Mouse (Mus musculus) megakaryocyte, embryonic 14.5 days (primary cell): ENCODE measurements around the gene Gcn1l1. TPM values are rescaled to one million over a fixed set of nuclear protein-coding genes. Genes with fewer than 3 reads are reported as not detected.

Experiments
- H3K27me3 ChIP-seq: replicated peaks from 2 replicates; pipeline ENCODE3; 2012; ENCODE audit warnings: inconsistent platforms
- H3K36me3 ChIP-seq: replicated peaks from 2 replicates; pipeline ENCODE3; 2012; ENCODE audit warnings: low read length, inconsistent platforms, mixed read lengths
- H3K4me1 ChIP-seq: 2 replicates; pipeline ENCODE4 v1.6.1; 2012; ENCODE audit warnings: inconsistent platforms
- H3K4me3 ChIP-seq: replicated peaks from 2 replicates; pipeline ENCODE3; 2012; ENCODE audit warnings: moderate library complexity, mild to moderate bottlenecking, inconsistent platforms
- H3K9me3 ChIP-seq: 2 replicates; pipeline ENCODE4 v1.6.1; 2012; ENCODE audit warnings: inconsistent platforms
- FLI1 ChIP-seq: IDR thresholded peaks from 2 replicates; pipeline ENCODE4 v1.6.1; 2012; ENCODE audit warnings: low read length, inconsistent platforms, mixed read lengths
- GATA1 ChIP-seq: IDR thresholded peaks from 3 replicates; pipeline ENCODE4 v1.6.1; 2012; ENCODE audit warnings: mixed read lengths, low read length, inconsistent platforms, borderline replicate concordance
- polyA plus RNA-seq: library from polyadenylated mRNA; stranded (reverse); fragments of >175 nt; gene quantifications from 2 replicates; pipeline ENCODE4 v1.2.3, GENCODE M21; 2012; ENCODE audit warnings: low replicate concordance; ENCODE audit not compliant: insufficient read depth

Gene Gcn1l1
- polyA plus RNA-seq, 1 experiment = 30.4 TPM

DNA sequence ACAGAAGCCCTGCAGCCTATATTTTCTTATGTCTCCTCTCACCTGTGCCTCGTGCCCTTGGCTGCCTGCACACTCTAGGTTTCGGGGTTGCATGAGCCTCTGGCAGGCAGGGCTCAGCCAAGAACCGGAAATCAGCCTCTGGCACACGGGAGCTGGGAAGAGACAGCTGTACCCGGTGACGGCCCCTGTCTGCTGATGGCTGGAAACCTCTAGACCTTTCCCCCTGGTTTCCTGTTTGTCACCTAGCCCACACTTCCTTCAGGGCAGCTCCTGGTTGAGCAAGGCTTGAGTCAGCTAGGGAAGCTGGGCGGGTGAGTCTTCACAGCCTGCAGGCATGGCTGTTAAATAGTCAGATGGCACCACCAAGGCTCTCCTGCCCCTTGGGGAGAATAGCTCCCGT, 30.2 kb upstream of the Gcn1l1 start:
- peaks cover 10% of the 10 kb centered on the region for H3K36me3 ChIP-seq
- peaks cover 88% of the 10 kb centered on the region for H3K4me1 ChIP-seq
- H3K27me3 ChIP-seq = no peaks in the 10 kb centered on the region
- H3K9me3 ChIP-seq = no peaks in the 10 kb centered on the region
- TF ChIP-seq GATA1 (no peak), FLI1 (no peak)
- peak overlapping the region; percentile 75 for H3K4me3 ChIP-seq

DNA sequence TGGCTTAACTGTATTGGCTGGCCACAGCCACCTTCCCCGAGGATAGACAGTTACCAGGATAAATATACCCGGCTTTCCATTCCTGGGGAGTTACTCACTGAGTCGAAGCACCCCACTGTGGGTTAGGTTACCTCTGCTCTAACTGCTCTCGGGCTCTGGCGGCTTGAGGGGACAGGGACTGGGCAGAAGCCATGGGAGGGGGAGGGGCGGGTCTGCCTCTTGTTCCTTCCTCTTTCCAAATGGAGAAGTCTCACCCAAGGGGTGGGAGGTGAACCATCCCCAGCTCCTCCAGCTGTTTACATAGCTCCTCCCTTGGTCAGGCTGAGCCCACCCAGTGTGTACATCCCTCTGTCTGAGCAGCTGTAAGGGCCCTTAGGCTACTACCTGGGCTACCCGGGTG, 29.4 kb upstream of the Gcn1l1 start:
- TF ChIP-seq GATA1 (no peak), FLI1 (no peak)
- H3K27me3 ChIP-seq = no peaks in the 10 kb centered on the region
- peak overlapping the region; percentile 75 for H3K4me3 ChIP-seq
- peaks cover 12% of the 10 kb centered on the region for H3K36me3 ChIP-seq
- no peaks in the 10 kb centered on the region for H3K9me3 ChIP-seq
- H3K4me1 ChIP-seq = peaks cover 87% of the 10 kb centered on the region

DNA sequence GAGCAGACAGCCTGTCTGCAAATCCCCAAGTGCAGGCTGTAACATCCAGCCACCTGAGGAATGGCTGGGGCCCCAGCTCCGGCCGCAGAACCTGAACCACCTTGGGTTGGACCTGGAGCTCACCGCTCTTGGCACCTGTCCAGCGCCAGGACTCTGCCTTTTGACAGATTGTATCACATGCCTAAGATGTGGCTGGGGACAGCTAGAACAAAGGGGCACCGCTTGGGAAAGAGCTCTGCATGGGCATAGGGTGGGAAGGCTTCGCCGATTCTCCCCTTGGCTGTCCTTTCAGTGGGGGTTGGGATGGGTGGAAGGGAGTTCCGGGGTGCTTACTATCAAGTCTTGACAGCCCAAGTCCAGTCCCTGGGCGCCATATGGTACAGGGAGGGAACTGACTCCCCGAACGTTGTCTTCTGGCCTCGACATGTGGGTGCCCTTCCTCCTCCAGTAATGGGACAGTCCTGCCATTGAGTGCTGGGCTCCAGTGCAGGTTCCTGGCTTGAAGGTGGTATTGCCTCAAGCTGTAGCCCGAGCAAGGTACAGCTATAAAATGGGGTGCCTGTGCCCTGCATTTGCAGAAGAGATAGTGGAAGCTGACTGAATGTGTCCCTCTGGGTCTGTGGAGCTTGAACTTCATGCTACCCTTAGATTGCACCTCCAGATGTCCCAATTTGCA, 26.9 kb upstream of the Gcn1l1 start:
- peak overlapping the region; percentile 86 for H3K4me3 ChIP-seq
- H3K4me1 ChIP-seq = peaks cover 85% of the 10 kb centered on the region
- H3K36me3 ChIP-seq = peaks cover 11% of the 10 kb centered on the region
- no peaks in the 10 kb centered on the region for H3K9me3 ChIP-seq
- no peak for TF ChIP-seq FLI1
- TF ChIP-seq GATA1 = no peak
- no peaks in the 10 kb centered on the region for H3K27me3 ChIP-seq

DNA sequence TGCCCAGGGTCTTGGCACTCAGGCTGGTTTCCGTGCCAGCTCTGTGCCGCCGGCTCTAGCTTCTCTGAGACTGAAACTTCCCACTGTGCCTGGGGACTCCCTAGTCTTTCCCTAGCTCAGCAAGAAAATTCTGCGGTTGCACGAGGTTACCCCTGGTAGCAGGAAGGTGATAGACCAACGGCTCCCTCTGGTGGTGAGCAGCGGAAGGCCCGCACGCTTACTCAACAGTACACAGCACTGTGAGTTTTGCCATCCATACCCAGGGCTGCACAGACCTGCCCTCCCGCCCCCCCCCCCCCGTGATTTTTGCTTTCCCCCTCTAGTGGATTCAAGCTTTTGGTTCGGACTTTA, 26.4 kb upstream of the Gcn1l1 start:
- TF ChIP-seq GATA1 (no peak), FLI1 (no peak)
- no peaks in the 10 kb centered on the region for H3K27me3 ChIP-seq
- H3K4me3 ChIP-seq = peak overlapping the region; percentile 86
- peaks cover 11% of the 10 kb centered on the region for H3K36me3 ChIP-seq
- peaks cover 85% of the 10 kb centered on the region for H3K4me1 ChIP-seq
- H3K9me3 ChIP-seq = no peaks in the 10 kb centered on the region

DNA sequence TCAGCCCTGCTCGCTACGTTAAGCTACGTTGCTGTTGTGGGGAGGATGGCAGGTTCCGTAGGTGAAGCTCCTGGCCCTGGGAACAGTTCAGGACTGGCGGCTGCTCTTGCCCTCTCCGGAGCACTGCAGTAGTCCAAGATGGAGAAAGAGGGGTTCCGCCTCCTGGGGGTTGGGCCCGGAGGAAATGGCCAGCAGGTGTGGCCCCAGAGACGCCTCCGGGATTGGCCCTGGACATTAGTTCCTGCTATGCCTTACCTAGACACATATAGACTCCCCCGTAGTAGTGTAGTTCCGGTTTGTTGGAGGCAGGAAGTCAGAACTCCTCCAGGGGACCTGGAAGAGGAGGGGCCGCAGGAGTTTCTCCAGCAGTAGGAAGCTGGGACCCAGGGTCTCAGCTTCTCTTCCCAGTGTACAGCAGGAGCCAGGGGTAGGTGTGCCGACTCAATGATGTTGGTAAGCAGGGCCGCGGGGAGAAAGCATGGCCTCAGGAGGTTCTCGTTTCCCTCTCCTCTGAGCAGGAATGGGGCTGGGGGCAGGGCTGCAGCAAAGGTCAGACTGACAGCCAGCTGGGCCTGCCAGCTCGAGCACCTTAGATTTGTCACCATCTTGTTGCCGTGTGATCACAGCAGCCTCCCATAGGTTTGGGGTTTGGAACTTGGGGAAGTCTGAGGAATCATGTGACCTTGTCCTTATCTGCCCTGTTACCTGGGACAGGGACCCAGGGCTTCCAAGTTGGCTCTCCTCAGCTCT, 22.2 kb upstream of the Gcn1l1 start:
- H3K27me3 ChIP-seq = no peaks in the 10 kb centered on the region
- H3K4me3 ChIP-seq = peak overlapping the region; percentile 90
- TF ChIP-seq FLI1 = no peak
- TF ChIP-seq GATA1 = no peak

DNA sequence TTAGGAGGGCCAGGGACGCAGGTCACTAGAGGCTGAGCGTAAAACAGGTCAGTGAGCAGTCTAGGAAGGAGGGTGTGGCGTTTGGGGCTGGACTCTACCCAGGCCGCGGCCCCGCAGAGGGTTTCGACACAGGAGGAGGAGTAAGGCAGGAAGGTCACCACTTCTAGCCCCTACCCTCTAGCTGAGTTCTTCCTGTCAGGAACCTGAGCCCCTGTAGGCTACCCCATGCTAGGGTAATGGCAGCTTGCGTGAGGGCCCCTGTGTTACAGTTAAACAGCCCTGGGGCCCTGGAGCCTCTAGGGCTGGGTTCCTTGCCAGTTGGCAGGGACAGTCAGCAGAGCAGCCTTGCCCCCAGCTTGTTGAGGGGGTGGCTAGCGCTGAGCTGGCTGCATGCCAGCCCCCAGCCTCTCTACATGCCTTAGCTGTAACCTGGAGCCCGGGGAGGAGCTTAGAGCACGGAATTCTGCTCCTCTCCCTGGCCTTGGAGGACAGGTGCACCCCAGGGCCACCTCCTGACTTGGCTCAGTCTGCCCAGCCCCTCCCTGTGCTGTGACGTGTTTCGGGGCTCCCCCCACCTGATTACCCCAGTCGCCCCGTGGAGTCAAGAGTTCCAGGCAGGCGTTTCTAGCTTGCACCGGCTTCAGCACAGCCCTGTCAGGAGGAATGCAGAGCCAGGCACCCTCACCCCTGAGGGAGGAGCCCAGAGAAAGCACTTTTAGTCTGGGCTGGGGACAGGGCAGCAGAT, 21.4 kb upstream of the Gcn1l1 start:
- peak overlapping the region; percentile 90 for H3K4me3 ChIP-seq

More for the DNA sequence above, 22.2 kb upstream of the Gcn1l1 start:
- peaks cover 52% of the 10 kb centered on the region for H3K36me3 ChIP-seq
- H3K4me1 ChIP-seq = peaks cover 60% of the 10 kb centered on the region
- H3K9me3 ChIP-seq = no peaks in the 10 kb centered on the region

DNA sequence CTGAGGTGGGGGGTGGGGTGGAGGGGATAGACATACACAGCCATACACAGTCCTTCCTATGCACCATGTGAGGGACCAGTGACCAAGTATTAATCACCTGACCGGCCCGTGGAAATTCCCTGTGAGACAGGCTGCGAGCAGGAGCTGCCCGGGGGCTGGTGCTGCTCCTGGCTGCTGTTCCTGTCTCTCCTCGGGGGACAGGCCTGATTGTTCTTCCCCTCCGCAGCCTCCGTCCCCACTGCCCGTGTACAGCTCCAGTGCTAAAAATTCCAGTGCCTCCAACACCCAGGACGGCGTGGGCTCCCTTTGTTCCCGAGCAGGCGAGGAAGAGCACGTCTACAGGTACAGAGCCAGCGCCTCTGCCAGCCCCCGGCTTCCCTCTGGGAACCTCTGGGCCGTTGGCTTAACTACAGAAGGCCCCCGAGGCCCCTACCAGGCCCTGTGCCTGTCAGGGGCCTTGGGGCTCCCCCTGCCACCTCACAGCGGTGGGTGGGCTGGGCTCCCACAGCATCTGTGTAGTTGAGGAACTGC, 20.3 kb upstream of the Gcn1l1 start:
- H3K4me1 ChIP-seq = peaks cover 45% of the 10 kb centered on the region
- H3K36me3 ChIP-seq = peaks cover 71% of the 10 kb centered on the region
- TF ChIP-seq FLI1 (no peak), GATA1 (no peak)
- no peaks in the 10 kb centered on the region for H3K9me3 ChIP-seq
- H3K27me3 ChIP-seq = no peaks in the 10 kb centered on the region
- no peak overlapping the region for H3K4me3 ChIP-seq

More for the DNA sequence above, 21.4 kb upstream of the Gcn1l1 start:
- Histone ChIP-seq H3K27me3 (no peaks in the 10 kb centered on the region), H3K36me3 (peaks cover 61% of the 10 kb centered on the region), H3K4me1 (peaks cover 51% of the 10 kb centered on the region), H3K9me3 (no peaks in the 10 kb centered on the region)
- TF ChIP-seq FLI1 (no peak), GATA1 (no peak)

DNA sequence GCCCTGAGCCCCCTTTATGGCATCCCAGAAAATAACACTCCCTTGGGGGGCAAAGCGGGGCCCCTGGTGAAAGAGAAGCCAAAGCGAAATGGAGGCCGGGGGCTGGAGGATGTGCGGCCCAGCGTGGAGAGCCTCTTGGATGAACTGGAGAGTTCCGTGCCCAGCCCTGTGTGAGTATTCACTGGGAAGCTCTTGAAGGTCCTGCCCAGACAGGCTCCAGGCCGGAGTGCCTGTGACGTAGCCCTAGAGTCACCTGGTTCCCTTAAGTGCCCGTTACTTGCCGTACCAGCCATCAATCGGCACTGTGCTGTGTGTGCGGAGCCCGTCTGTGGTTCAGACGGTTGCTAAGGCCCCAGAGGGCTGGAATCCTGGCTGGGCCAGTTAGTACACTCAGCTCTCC, 19.4 kb upstream of the Gcn1l1 start:
- Histone ChIP-seq H3K9me3 (no peaks in the 10 kb centered on the region), H3K36me3 (peaks cover 78% of the 10 kb centered on the region), H3K27me3 (no peaks in the 10 kb centered on the region), H3K4me1 (peaks cover 39% of the 10 kb centered on the region), H3K4me3 (no peak overlapping the region)
- TF ChIP-seq FLI1 (no peak), GATA1 (no peak)

DNA sequence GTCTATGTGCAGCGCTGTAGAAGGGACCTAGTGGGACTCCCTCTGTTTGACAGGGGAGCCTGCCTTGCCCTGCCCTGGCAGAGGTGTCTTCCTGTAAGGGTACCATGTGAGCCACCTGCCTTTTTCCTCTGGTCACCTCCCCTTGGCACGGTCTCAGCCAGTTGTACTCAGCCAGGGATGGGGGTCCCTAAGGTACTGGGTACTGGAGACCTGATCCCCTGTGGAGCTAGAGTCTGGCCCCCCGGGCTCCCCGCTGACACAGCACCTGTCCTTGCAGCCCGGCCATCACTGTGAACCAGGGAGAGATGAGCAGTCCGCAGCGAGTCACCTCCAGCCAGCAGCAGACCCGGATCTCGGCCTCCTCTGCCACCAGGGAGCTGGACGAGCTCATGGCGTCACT, 18.5 kb upstream of the Gcn1l1 start:
- TF ChIP-seq FLI1 (no peak), GATA1 (no peak)
- Histone ChIP-seq H3K27me3 (no peaks in the 10 kb centered on the region), H3K36me3 (peaks cover 83% of the 10 kb centered on the region), H3K9me3 (no peaks in the 10 kb centered on the region), H3K4me3 (no peak overlapping the region), H3K4me1 (peaks cover 31% of the 10 kb centered on the region)

DNA sequence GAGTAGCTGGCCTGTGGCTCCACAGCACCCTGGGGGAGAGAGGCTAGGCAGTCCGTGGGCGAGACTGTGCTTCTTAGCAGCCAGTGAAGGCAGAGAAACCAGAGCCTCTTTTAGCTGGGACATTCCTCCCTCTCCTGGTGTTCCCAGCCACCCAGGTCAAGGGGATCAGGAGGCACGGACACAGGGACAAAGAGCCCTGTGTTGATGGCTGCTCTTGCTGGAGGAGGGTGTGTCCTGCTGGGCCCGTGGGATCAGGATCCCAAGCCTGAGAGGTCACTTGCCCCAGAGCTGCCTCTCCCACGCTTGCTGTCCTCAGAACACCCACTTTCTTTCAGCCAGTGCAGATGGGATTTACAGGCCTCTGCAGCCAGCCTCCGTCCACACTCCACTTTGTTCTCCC, 18.0 kb upstream of the Gcn1l1 start:
- Histone ChIP-seq H3K4me1 (peaks cover 27% of the 10 kb centered on the region), H3K4me3 (no peak overlapping the region), H3K27me3 (no peaks in the 10 kb centered on the region), H3K36me3 (peaks cover 88% of the 10 kb centered on the region), H3K9me3 (no peaks in the 10 kb centered on the region)
- TF ChIP-seq GATA1 (no peak), FLI1 (no peak)
